Mouse (Mus musculus) kidney, embryonic 14.5 days (tissue): ENCODE data around the gene Them4. TPM values are rescaled to one million over a fixed set of nuclear protein-coding genes. Genes with fewer than 3 reads are reported as not detected.

Source experiments
- polyA plus RNA-seq: library from polyadenylated mRNA; unstranded; fragments of >200 nt; fragmentation: Nextera tagmentation; extraction: Ambion mirVana; gene quantifications from 2 replicates; pipeline ENCODE4 v1.2.1, GENCODE M21; 2014

Gene Them4
- polyA plus RNA-seq, 1 experiment from 2014 or later = 10.2 TPM

Other genes starting within 250 kb of the Them4 start
- gene Gm10697, start 237.4 kb upstream of the Them4 start, polyA plus RNA-seq = not detected in 2 replicates
- not detected in 2 replicates for gene Gm10696, start 131.9 kb upstream of the Them4 start, polyA plus RNA-seq
- not detected in 2 replicates for gene Gm5286, start 113.4 kb upstream of the Them4 start, polyA plus RNA-seq
- not detected in 2 replicates for gene Gm4778, start 46.1 kb upstream of the Them4 start, polyA plus RNA-seq
- not detected in 2 replicates for gene Them5, start 32.0 kb downstream of the Them4 start, polyA plus RNA-seq
- gene C2cd4d, start 52.3 kb downstream of the Them4 start, polyA plus RNA-seq = 1.0 and 1.5 TPM in 2 replicates
- 3.4 and 6.1 TPM in 2 replicates for gene Rorc, start 62.7 kb downstream of the Them4 start, polyA plus RNA-seq
- 0.17 and 0.24 TPM in 2 replicates for gene Lingo4, start 88.4 kb downstream of the Them4 start, polyA plus RNA-seq
- 13.1 and 13.3 TPM in 2 replicates for gene Tdrkh, start 103.2 kb downstream of the Them4 start, polyA plus RNA-seq
- gene Mrpl9, start 133.2 kb downstream of the Them4 start, polyA plus RNA-seq = 71.3 and 73.7 TPM in 2 replicates
- 0.28 and 0.40 TPM in 2 replicates for gene Oaz3, start 133.8 kb downstream of the Them4 start, polyA plus RNA-seq
- gene Celf3, start 168.2 kb downstream of the Them4 start, polyA plus RNA-seq = 0.34 and 0.53 TPM in 2 replicates
- gene Riiad1, start 170.3 kb downstream of the Them4 start, polyA plus RNA-seq = 0.91 and 1.7 TPM in 2 replicates